Mouse (Mus musculus) CH12.LX (cell line): ENCODE results near the gene Rexo2. TPM values are rescaled to one million over a fixed set of nuclear protein-coding genes. Genes with fewer than 3 reads are reported as not detected.
A peak's percentile ranks its signal among the peaks of the same experiment; 100 is the strongest.

Experiments used
- DNase-seq: peaks from one replicate; pipeline ENCODE4 v3.0.0-alpha.2; 2013; ENCODE audit errors: extremely low read depth
- H3K27ac ChIP-seq: 2 replicates; pipeline ENCODE4 v1.5.1; 2012; ENCODE audit warnings: low read depth, mild to moderate bottlenecking, control low read depth, moderate library complexity; ENCODE audit not compliant: insufficient read depth
- H3K27me3 ChIP-seq: replicated peaks from 2 replicates; pipeline ENCODE3; 2012; ENCODE audit warnings: inconsistent platforms
- H3K36me3 ChIP-seq, 2 experiments: replicated peaks in 1 of 2; 2 replicates each; pipeline versions ENCODE3 to v1.6.1; 2012; ENCODE audit warnings: inconsistent platforms in 1 of 2, low read length in 1 of 2, mild to moderate bottlenecking in 1 of 2, mixed read lengths in 1 of 2, moderate library complexity in 1 of 2; ENCODE audit not compliant: control insufficient read depth in 1 of 2, insufficient read depth in 1 of 2
- H3K4me1 ChIP-seq, 2 experiments: 2 replicates each; pipeline ENCODE4 v1.6.1; 2012; ENCODE audit warnings: inconsistent platforms in 1 of 2, moderate library complexity in 1 of 2; ENCODE audit not compliant: insufficient read depth in 2 of 2, control insufficient read depth in 1 of 2
- H3K4me2 ChIP-seq: 2 replicates; pipeline ENCODE4 v1.6.1; 2012; ENCODE audit warnings: low read depth, mild to moderate bottlenecking, control low read depth; ENCODE audit not compliant: poor library complexity, insufficient read depth, severe bottlenecking
- H3K4me3 ChIP-seq, 3 experiments: fragments of 150-350 bp in 1 of 3; sonication (generic) in 1 of 3; replicated peaks in 1 of 3; 2 replicates each; pipeline versions ENCODE3 to v1.5.1; 2011 to 2012; ENCODE audit warnings: low read depth in 2 of 3, low read length in 2 of 3, mild to moderate bottlenecking in 2 of 3, moderate library complexity in 2 of 3, control low read depth in 1 of 3, improper control_type of control experiment in 1 of 3, inconsistent platforms in 1 of 3, mixed read lengths in 1 of 3; ENCODE audit not compliant: poor library complexity in 1 of 3
- H3K79me2 ChIP-seq: replicated peaks from 2 replicates; pipeline ENCODE4 v1.6.1; 2012; ENCODE audit warnings: mild to moderate bottlenecking, moderate library complexity; ENCODE audit not compliant: control insufficient read depth, poor library complexity, insufficient read depth, severe bottlenecking; ENCODE audit errors: extremely low read depth
- H3K9ac ChIP-seq: 2 replicates; pipeline ENCODE4 v1.6.1; 2012; ENCODE audit warnings: low read depth, mild to moderate bottlenecking, control low read depth, moderate library complexity; ENCODE audit not compliant: insufficient read depth
- H3K9me3 ChIP-seq: replicated peaks from 2 replicates; pipeline ENCODE3; 2012; ENCODE audit warnings: low read length, inconsistent platforms, mixed read lengths
- BHLHE40 ChIP-seq: IDR thresholded peaks from 2 replicates; pipeline ENCODE4 v1.6.1; 2011; ENCODE audit warnings: mild to moderate bottlenecking, low read depth, low read length, improper control_type of control experiment
- CHD2 ChIP-seq: IDR thresholded peaks from 2 replicates; pipeline ENCODE4 v1.6.1; 2011; ENCODE audit warnings: low read length, improper control_type of control experiment
- CTCF ChIP-seq, 2 experiments: IDR thresholded peaks in 1 of 2; conservative IDR thresholded peaks in 1 of 2; 2 replicates each; pipeline ENCODE4 v1.5.1; 2011 to 2012; ENCODE audit warnings: low read depth in 2 of 2, low read length in 2 of 2, improper control_type of control experiment in 1 of 2, inconsistent platforms in 1 of 2, mild to moderate bottlenecking in 1 of 2, moderate library complexity in 1 of 2
- ELF1 ChIP-seq: IDR thresholded peaks from 2 replicates; pipeline ENCODE4 v1.6.1; 2014; ENCODE audit warnings: low read depth, mild to moderate bottlenecking, inconsistent platforms, low read length, improper control_type of control experiment
- HCFC1 ChIP-seq: IDR thresholded peaks from 2 replicates; pipeline ENCODE4 v1.6.1; 2012; ENCODE audit warnings: low read depth, mild to moderate bottlenecking, inconsistent platforms, low read length, improper control_type of control experiment
- IRF4 ChIP-seq: IDR thresholded peaks from 2 replicates; pipeline ENCODE4 v1.6.1; 2014; ENCODE audit warnings: low read depth, mild to moderate bottlenecking, inconsistent platforms, low read length, improper control_type of control experiment
- JUN ChIP-seq: IDR thresholded peaks from 2 replicates; pipeline ENCODE4 v1.6.1; 2011; ENCODE audit warnings: low read depth, mild to moderate bottlenecking, low read length, improper control_type of control experiment, moderate library complexity; ENCODE audit not compliant: insufficient read depth
- KAT2A ChIP-seq: IDR thresholded peaks from 2 replicates; pipeline ENCODE4 v1.6.1; 2012; ENCODE audit warnings: low read length, improper control_type of control experiment, inconsistent platforms; ENCODE audit not compliant: insufficient replicate concordance
- MAX ChIP-seq: IDR thresholded peaks from 2 replicates; pipeline ENCODE4 v1.6.1; 2011; ENCODE audit warnings: low read length, improper control_type of control experiment
- MEF2A ChIP-seq: IDR thresholded peaks from 2 replicates; pipeline ENCODE4 v1.6.1; 2014; ENCODE audit warnings: low read depth, mild to moderate bottlenecking, inconsistent platforms, low read length, improper control_type of control experiment, borderline replicate concordance
- MXI1 ChIP-seq: IDR thresholded peaks from 2 replicates; pipeline ENCODE4 v1.6.1; 2011; ENCODE audit warnings: mild to moderate bottlenecking, low read depth, low read length, improper control_type of control experiment
- NELFE ChIP-seq: IDR thresholded peaks from 2 replicates; pipeline ENCODE4 v1.6.1; 2011; ENCODE audit warnings: low read depth, low read length, improper control_type of control experiment
- NRF1 ChIP-seq: IDR thresholded peaks from 2 replicates; pipeline ENCODE4 v1.6.1; 2014; ENCODE audit warnings: low read depth, mild to moderate bottlenecking, inconsistent platforms, low read length, improper control_type of control experiment, moderate library complexity
- POLR2A ChIP-seq: IDR thresholded peaks from 2 replicates; pipeline ENCODE4 v1.6.1; 2011; ENCODE audit warnings: low read depth, mild to moderate bottlenecking, improper control_type of control experiment, low read length
- POLR2AphosphoS2 ChIP-seq: IDR thresholded peaks from 2 replicates; pipeline ENCODE4 v1.6.1; 2011; ENCODE audit warnings: low read depth, low read length, improper control_type of control experiment
- RCOR1 ChIP-seq: conservative IDR thresholded peaks from 2 replicates; pipeline ENCODE4 v1.6.1; 2012; ENCODE audit warnings: low read depth, mild to moderate bottlenecking, inconsistent platforms, low read length, improper control_type of control experiment
- TBP ChIP-seq: conservative IDR thresholded peaks from 2 replicates; pipeline ENCODE4 v1.6.1; 2011; ENCODE audit warnings: low read depth, low read length, improper control_type of control experiment
- TCF12 ChIP-seq: IDR thresholded peaks from 2 replicates; pipeline ENCODE4 v1.6.1; 2014; ENCODE audit warnings: low read depth, mild to moderate bottlenecking, inconsistent platforms, low read length, improper control_type of control experiment
- UBTF ChIP-seq: IDR thresholded peaks from 2 replicates; pipeline ENCODE4 v1.6.1; 2012; ENCODE audit warnings: low read depth, mild to moderate bottlenecking, inconsistent platforms, low read length, improper control_type of control experiment, moderate library complexity
- USF1 ChIP-seq: IDR thresholded peaks from 2 replicates; pipeline ENCODE4 v1.6.1; 2014; ENCODE audit warnings: low read depth, mild to moderate bottlenecking, inconsistent platforms, low read length, improper control_type of control experiment
- ZMIZ1 ChIP-seq: IDR thresholded peaks from 2 replicates; pipeline ENCODE4 v1.6.1; 2012; ENCODE audit warnings: low read depth, mild to moderate bottlenecking, inconsistent platforms, low read length, improper control_type of control experiment
- dilution Hi-C: fragments of 300-500 bp; cut with MboI; formaldehyde crosslinking; loops from 2 replicates; pipeline ENCODE4 v1.14.3; 2020; ENCODE audit warnings: low sequenced_read_pairs; ENCODE audit not compliant: extremely low pct_unique_long_range_greater_than_20kb, extremely low pct_ligation_motif_present
- in situ Hi-C: fragments of 300-500 bp; cut with MboI; formaldehyde crosslinking; loops from 3 replicates; pipeline ENCODE4 v1.14.3; 2019; ENCODE audit warnings: low sequenced_read_pairs, low pct_ligation_motif_present, low pct_unique_long_range_greater_than_20kb, mixed read lengths
- polyA plus RNA-seq: library from polyadenylated mRNA; unstranded; fragments of >175 nt; gene quantifications from 2 replicates; pipeline ENCODE4 v1.2.1, GENCODE M21; 2012; ENCODE audit warnings: low read depth; ENCODE audit not compliant: insufficient read length
- total RNA-seq, 2 experiments: library from RNA; depleted of rRNA; stranded (reverse); fragments of 300-350 nt in 1 of 2; fragments of >200 nt in 1 of 2; gene quantifications; 2 replicates each; pipeline ENCODE4 v1.2.3; 2012 to 2014

Rexo2 gene
- total and polyA plus RNA-seq, 3 experiments, result 108 to 296 (median 120) TPM

DNA sequence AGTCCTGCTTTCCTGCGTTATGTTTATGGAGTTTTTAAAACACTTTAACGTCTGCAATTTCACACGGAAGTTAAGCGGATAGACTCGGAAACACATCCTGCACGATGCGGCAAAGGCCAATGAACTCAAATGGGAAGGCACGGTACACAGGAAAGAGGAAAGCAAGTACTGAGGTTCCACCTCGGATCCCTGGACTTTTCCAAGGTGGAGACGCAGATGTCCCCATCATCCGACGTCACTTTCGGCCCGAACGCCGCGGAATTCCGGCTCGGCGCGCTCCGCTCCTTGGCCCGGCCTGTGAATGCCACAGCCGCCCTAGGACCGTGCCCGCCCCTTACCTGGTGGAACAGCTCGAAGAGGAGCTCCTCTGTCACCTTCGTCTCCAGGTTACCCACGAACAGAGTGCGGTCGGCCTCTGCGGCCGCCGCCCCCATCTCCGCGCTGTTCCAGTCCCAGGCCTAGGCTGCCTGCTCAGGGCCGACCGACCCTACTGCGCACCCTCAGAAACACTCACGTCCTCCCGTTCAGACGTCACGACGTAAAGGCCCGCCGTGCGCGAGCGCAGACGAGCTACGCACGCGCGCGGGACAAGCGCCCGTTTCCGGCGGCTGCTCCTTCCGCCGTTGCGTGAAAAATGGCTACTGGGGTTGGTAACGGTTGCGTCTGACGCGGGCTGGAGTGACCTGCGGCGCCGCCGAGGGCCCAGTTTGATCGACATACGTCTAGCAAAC is 14.6 kb upstream of the Rexo2 start, which contains the start of the genes Rbm7 and Gm5617:
Gene Rbm7, minus strand, starts transcription at position 483 of the 731 bp plus-strand sequence.
Gene Gm5617, plus strand, starts transcription at position 626 of the 731 bp plus-strand sequence.
- in situ Hi-C loops, result no loop called here
- Histone ChIP-seq H3K4me1 (peaks cover 3 to 23% of the 10 kb centered on the region in 2 experiments; a peak in 3 of 4 replicates), H3K27ac (peak within 1 kb of the TSS; percentile 84), H3K27me3 (no peaks in the 10 kb centered on the region), H3K79me2 (peaks cover 37% of the 10 kb centered on the region), H3K9ac (peak within 1 kb of the TSS; percentile 98), H3K4me3 (peak within 1 kb of the TSS; percentile 77 to 99 (median 90)), H3K36me3 (peaks cover 24 to 39% of the 10 kb centered on the region in 2 experiments), H3K4me2 (peak within 1 kb of the TSS; percentile 97)
- DNase-seq, result peak; percentile 93
- TF ChIP-seq ZMIZ1 (peak; percentile 92), NRF1 (peak; percentile 94), UBTF (0 out of 2 replicates have a peak, but pooled peaks have one; percentile 31), ELF1 (peak; percentile 85), TBP (peak; percentile 73; the same call in 1 of the 2 replicates), JUN (no peak), MEF2A (no peak), IRF4 (peak; percentile 29; the same call in 1 of the 2 replicates), POLR2A (peak; percentile 90), POLR2AphosphoS2 (0 out of 2 replicates have a peak, but pooled peaks have one; percentile 18), HCFC1 (peak; percentile 82), BHLHE40 (0 out of 2 replicates have a peak, but pooled peaks have one; percentile 22), RCOR1 (no peak), USF1 (no peak), MXI1 (peak; percentile 83), MAX (no peak; the same call in none of the 2 replicates), NELFE (peak; percentile 96), CHD2 (no peak), TCF12 (peak; percentile 93), KAT2A (peak; percentile 80; the same call in 1 of the 2 replicates), CTCF (conservative IDR thresholded peaks at IDR 0.05 in 1 of 2, IDR thresholded peaks at IDR 0.05 in 1 of 2; ENCODE audit: low read depth in 2 of 2, low read length in 2 of 2) (no peak)
- TF ChIP-seq, all 38 proteins: peak for 14
- dilution Hi-C loops, result no loop called here
- H3K9me3 ChIP-seq, result no peaks in the 10 kb centered on the region
